Mouse (Mus musculus): ENCODE measurements around the gene Pfkfb4.

Pfkfb4 gene

DNA sequence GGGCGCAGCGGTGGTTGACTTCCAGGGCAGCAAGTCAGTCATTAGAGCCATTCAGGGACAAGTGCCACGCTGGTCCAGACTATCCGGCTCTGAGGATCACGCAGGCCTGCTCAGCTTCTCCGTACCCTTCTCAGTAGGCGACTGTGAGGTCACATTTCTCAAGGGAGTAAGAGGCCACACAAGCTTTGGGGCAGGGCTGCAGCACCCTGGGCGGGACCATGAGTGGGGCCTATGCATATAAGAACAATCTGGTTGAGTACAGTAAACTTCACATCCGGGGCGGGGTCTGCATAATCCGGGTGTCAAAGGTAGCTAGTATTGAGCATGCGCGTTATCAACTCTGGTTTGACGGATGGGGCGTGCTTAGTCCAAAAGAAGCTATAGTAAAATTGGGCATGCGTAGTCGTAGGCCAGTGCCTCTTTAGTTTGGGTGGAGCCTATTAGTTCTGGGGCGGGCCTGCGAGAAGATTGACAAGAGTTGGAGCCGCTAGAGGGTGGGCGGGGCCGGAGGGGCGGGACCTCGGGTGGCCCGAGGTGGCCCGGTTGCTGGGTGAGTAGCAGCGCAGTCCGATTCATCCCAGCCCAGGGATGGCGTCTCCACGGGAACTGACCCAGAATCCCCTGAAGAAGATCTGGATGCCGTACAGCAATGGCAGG lies at the start of gene Pfkfb4:
Gene Pfkfb4, plus strand, starts transcription at position 351 of the 657 bp plus-strand sequence.
- DNase-seq: peak; percentile 89 to 95

GRCm38 (mm10) chr9:108945111-108945510 lies 46.5 kb upstream of the Pfkfb4 start:
- DNase-seq: no peak

DNA sequence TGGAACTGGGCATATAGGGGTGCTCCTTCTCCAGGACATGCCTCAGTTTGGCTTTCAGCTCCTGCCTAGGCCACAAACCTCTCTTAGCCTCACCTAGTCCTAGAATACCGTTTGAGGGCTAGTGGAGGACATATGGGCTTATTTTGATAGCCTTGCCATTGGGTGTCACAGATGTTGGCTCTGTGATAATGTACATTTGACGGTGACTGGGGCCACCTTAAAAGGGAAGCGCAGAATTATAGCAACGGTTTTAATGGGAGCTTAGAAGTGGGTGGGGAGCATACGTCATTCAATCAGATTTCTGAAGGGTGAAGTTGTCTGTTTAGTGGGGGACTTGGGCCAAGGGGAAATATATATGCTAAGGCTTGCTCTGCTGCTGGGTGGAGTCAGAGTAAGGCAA lies 46.0 kb upstream of the Pfkfb4 start:
- DNase-seq: no peak

GRCm38 (mm10) chr9:108949231-108949966 lies 42.2 kb upstream of the Pfkfb4 start:
- DNase-seq: peak; percentile 53 to 64

GRCm38 (mm10) chr9:108949967-108950728 lies 41.4 kb upstream of the Pfkfb4 start:
- peak; percentile 34 to 39 for DNase-seq

DNA sequence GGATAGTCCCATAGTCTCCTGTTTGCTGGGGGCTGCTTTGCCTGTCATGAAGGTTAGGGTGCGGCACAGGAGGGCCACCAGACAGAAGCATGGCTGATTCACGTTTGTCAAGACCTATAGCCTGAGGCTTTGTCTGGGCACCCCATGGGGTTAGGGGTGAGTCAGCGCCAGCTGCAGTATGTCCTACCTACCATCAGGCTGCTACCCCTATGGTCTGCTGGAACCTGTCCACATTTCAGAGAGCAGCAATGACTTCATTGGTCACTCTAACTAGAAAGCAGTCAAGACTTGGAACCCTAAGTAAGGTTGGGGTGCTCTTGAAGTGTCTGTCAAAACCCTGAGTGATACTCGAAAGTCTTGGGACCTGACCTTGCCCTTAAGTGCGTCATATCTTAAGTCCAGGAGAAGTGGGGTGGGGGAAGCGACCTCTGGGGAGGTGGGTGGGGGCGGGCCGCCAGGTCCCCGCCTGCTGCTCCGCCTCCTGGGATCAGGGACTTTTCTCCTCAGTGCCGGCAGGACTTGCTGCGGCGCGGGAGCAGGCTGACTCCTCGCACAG lies 38.4 kb upstream of the Pfkfb4 start, which contains the start of gene Col7a1:
Gene Col7a1, plus strand, starts transcription at position 506 of the 556 bp plus-strand sequence.
- no peak for DNase-seq

GRCm38 (mm10) chr9:108955241-108955640 lies 36.3 kb upstream of the Pfkfb4 start:
- DNase-seq: no peak

- no peak for DNase-seq
These were observed 35.7 kb upstream of the Pfkfb4 start for GRCm38 (mm10) chr9:108955846-108956245.

GRCm38 (mm10) chr9:108963577-108963976 lies 28.0 kb upstream of the Pfkfb4 start:
- DNase-seq: no peak

DNA sequence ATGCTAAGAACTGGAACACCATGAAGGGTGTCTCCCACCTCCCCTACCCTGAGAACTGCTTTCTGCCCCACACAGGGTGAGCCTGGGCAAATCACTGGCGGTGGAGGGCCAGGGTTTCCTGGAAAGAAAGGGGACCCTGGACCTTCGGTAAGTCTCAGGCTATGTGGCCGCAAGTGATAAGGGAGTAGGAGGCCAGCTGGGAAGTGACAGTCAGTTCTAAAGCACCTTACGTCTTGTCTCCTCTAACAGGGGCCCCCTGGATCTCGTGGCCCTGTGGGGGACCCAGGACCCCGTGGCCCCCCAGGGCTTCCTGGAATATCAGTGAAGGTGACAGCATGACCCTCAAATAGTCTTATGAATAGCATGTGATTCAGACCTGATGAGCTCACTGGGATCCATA lies 27.2 kb upstream of the Pfkfb4 start:
- DNase-seq: no peak

DNA sequence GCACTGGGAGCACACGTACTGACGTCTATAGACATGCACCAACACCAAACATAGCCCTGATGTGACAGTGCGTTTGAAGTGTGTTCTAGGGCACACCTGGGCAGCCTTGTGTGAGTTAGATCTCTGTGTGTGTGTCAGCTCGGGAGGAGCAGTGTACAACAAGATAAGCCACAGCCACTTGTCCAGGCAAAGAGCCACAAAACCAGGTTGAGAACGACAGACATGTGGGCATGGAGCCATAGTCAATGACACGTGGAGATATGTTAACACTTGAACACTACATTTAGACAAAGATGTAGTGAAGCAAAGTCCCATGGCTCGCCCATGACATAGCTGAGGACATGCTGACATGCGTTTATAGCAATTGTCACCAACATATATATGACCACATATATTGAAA lies 21.0 kb upstream of the Pfkfb4 start:
- no peak for DNase-seq

GRCm38 (mm10) chr9:108976483-108976882 lies 15.1 kb upstream of the Pfkfb4 start:
- no peak for DNase-seq

DNA sequence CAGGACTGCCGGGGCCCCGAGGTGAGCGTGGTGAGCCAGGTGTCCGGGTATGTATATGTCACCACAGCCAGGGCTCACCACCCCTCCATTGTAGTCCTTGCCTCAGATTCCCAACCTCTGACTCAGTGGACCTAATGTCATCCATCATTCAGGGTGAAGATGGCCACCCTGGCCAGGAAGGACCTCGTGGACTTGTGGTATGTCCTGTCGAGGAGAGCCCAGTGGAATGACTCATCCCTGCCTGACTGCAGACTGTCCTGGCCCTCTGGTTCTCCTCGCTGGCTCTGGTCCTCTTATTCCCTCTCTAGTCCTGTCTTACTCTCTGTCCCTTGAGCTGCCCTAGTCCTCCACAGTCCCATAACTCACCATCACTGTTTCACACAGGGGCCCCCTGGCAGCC lies 13.6 kb upstream of the Pfkfb4 start:
- DNase-seq: no peak

DNA sequence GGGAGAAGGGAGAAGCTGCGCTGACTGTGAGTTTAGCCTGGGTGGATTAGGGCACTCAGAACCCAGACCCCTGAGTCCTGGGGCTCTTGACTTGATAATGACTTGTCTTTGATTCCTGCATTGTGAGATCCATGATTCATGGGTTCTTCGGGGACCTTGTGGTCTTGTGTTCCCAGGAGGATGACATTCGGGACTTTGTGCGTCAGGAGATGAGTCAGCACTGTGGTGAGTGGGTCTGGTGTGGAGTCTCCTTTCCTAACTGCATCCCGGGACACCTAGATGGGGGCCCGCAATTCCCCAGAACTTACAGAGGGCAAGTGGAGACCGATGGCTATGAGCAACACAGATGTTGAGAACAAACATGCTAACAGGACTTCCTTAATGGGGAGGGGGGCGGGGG lies 9.1 kb upstream of the Pfkfb4 start:
- DNase-seq: no peak

GRCm38 (mm10) chr9:108983209-108983608 lies 8.4 kb upstream of the Pfkfb4 start:
- DNase-seq: no peak

- no peak for DNase-seq
These were observed 5.9 kb upstream of the Pfkfb4 start, which contains the start of gene Ucn2 for GRCm38 (mm10) chr9:108985710-108986109. Gene Ucn2 (plus strand): TSS chr9:108986010.

DNA sequence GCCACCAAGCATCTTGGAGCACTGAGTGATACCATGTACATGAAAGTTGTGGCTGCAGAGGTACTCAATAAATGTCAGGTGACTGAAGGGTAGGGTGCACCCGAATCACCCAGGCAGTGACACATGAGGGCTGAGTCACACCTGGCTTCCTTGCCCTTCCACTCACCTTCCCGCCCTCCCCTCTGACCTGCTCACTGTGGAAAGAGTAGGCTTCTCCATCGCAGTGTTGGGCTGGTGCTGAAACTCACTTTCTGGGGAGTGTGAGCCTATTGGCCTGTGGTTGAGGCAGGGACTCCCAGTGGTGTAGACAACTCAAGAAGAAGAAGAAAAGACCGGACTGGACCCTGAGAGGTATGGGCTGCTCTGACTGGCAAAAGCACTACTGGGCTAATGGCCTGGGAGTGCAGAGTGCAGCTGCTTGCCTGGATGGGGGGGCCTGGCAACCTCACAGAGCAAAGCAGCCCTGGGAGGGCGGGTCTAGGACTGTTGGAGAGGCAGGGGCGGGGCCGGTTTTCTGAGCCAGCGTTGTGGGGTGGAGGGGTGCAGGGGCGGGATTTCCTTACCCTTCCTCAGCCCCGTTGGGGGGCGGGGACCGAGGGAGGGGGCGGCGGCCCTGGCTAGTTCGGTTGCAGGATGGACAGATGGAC lies 3.8 kb upstream of the Pfkfb4 start:
- no peak for DNase-seq

DNA sequence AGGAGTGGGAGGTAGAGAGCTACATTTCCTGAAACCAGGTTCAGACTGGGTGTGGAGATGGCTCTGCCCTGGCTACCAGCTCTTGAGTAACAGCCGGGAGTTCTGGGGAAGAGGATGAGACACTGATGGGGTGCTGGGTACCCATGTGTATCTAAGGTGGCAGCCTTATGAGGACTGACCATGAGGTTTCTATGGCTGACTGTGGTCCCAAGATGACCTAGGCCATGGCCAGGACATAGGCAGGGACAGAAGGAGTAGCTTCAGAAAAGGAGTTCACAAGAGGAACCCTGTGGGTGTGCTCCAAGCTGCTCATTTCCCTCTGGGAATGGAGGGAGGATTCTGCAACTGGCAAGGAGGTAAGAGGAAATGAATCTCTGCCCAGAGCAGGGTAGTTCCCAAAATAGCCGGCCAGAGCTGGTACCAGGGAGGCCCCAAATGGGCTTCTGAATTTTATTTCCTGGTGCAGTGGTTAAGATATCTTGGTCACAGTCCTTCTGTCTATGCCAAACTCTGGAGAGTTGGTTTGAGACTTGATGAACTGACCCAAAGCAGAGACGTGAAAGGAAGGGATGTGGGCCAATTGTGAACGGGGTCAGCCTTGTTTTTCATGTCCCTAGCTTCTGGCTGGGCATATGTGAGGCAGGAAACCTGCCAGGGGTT lies 1.6 kb upstream of the Pfkfb4 start:
- DNase-seq: no peak

DNA sequence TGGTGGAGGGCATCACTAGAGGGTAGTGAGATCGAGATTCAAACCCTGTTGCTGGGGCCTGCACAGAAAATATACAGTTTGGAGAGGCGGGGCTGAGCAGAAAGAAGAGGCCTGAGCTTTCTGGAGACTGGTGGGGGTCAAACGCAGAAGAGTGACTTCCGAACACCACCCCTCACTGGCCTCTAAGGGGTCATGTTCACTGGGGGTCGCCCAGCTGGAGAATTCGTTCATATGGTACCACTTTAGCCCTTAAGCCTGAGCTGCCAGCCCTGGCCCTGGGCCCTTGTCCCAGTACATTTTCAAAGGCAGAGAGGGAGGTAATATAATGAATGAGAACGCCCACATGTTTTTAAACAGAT lies 1.1 kb upstream of the Pfkfb4 start:
- peak in 1 of 2 experiments; percentile 16 for DNase-seq

- DNase-seq: no peak
These were observed 499 bp downstream of the Pfkfb4 start for GRCm38 (mm10) chr9:108992085-108992469.

DNA sequence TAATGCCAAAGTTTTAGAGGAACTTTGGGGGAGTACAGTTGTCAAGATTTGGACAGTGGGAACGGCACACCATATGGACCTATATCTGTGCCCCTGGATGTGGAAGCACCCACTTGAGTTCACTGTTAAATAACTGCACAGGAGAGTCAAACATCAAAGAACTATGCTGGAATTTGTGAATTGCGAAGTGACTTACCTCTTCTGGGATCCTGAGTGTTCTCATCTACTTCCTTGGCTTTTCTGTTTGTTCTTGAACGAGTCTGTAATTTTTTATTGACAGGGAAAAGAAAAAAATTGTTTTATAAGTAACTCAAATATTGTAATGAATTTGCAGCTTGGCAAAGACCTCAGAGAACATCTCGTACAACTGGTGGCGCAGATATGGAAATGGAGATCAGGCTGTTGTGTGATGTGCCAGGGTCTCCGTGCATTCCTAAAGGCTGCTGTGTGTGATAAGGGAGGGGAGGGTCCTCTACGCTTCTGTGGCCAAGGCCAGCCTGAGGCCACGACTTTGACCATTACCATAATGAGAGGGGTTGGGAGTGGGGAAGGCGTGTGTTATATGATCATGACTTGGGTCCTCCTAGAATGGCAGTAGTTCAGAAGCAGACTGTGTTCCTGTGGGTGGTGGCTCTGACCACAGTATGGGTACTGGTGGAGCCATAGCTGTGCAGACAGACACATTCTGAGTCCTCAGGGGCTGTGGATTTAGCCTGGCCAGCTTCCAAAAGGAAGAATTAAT lies 1.2 kb downstream of the Pfkfb4 start:
- no peak for DNase-seq

- no peak for DNase-seq
These were observed 4.8 kb downstream of the Pfkfb4 start for GRCm38 (mm10) chr9:108996411-108996810.
